Mouse (Mus musculus) CH12.LX (cell line): ENCODE data around the gene Zfp189. TPM values are rescaled to one million over a fixed set of nuclear protein-coding genes. Genes with fewer than 3 reads are reported as not detected.

Experiments used
- DNase-seq: peaks from one replicate; pipeline ENCODE4 v3.0.0-alpha.2; 2013; ENCODE audit errors: extremely low read depth
- H3K27ac ChIP-seq: 2 replicates; pipeline ENCODE4 v1.5.1; 2012; ENCODE audit warnings: low read depth, mild to moderate bottlenecking, control low read depth, moderate library complexity; ENCODE audit not compliant: insufficient read depth
- H3K27me3 ChIP-seq: replicated peaks from 2 replicates; pipeline ENCODE3; 2012; ENCODE audit warnings: inconsistent platforms
- H3K36me3 ChIP-seq, 2 experiments: replicated peaks in 1 of 2; 2 replicates each; pipeline versions ENCODE3 to v1.6.1; 2012; ENCODE audit warnings: inconsistent platforms in 1 of 2, low read length in 1 of 2, mild to moderate bottlenecking in 1 of 2, mixed read lengths in 1 of 2, moderate library complexity in 1 of 2; ENCODE audit not compliant: control insufficient read depth in 1 of 2, insufficient read depth in 1 of 2
- H3K4me1 ChIP-seq, 2 experiments: 2 replicates each; pipeline ENCODE4 v1.6.1; 2012; ENCODE audit warnings: inconsistent platforms in 1 of 2, moderate library complexity in 1 of 2; ENCODE audit not compliant: insufficient read depth in 2 of 2, control insufficient read depth in 1 of 2
- H3K4me2 ChIP-seq: 2 replicates; pipeline ENCODE4 v1.6.1; 2012; ENCODE audit warnings: low read depth, mild to moderate bottlenecking, control low read depth; ENCODE audit not compliant: poor library complexity, insufficient read depth, severe bottlenecking
- H3K4me3 ChIP-seq, 3 experiments: fragments of 150-350 bp in 1 of 3; sonication (generic) in 1 of 3; replicated peaks in 1 of 3; 2 replicates each; pipeline versions ENCODE3 to v1.5.1; 2011 to 2012; ENCODE audit warnings: low read depth in 2 of 3, low read length in 2 of 3, mild to moderate bottlenecking in 2 of 3, moderate library complexity in 2 of 3, control low read depth in 1 of 3, improper control_type of control experiment in 1 of 3, inconsistent platforms in 1 of 3, mixed read lengths in 1 of 3; ENCODE audit not compliant: poor library complexity in 1 of 3
- H3K79me2 ChIP-seq: replicated peaks from 2 replicates; pipeline ENCODE4 v1.6.1; 2012; ENCODE audit warnings: mild to moderate bottlenecking, moderate library complexity; ENCODE audit not compliant: control insufficient read depth, poor library complexity, insufficient read depth, severe bottlenecking; ENCODE audit errors: extremely low read depth
- H3K9ac ChIP-seq: 2 replicates; pipeline ENCODE4 v1.6.1; 2012; ENCODE audit warnings: low read depth, mild to moderate bottlenecking, control low read depth, moderate library complexity; ENCODE audit not compliant: insufficient read depth
- H3K9me3 ChIP-seq: replicated peaks from 2 replicates; pipeline ENCODE3; 2012; ENCODE audit warnings: low read length, inconsistent platforms, mixed read lengths
- E2F4 ChIP-seq: IDR thresholded peaks from 2 replicates; pipeline ENCODE4 v1.6.1; 2011; ENCODE audit warnings: low read depth, low read length, improper control_type of control experiment; ENCODE audit not compliant: insufficient replicate concordance
- GABPA ChIP-seq: IDR thresholded peaks from 2 replicates; pipeline ENCODE4 v1.6.1; 2012; ENCODE audit warnings: low read depth, low read length, improper control_type of control experiment, inconsistent platforms; ENCODE audit not compliant: insufficient replicate concordance
- HCFC1 ChIP-seq: IDR thresholded peaks from 2 replicates; pipeline ENCODE4 v1.6.1; 2012; ENCODE audit warnings: low read depth, mild to moderate bottlenecking, inconsistent platforms, low read length, improper control_type of control experiment
- IRF4 ChIP-seq: IDR thresholded peaks from 2 replicates; pipeline ENCODE4 v1.6.1; 2014; ENCODE audit warnings: low read depth, mild to moderate bottlenecking, inconsistent platforms, low read length, improper control_type of control experiment
- JUN ChIP-seq: IDR thresholded peaks from 2 replicates; pipeline ENCODE4 v1.6.1; 2011; ENCODE audit warnings: low read depth, mild to moderate bottlenecking, low read length, improper control_type of control experiment, moderate library complexity; ENCODE audit not compliant: insufficient read depth
- KAT2A ChIP-seq: IDR thresholded peaks from 2 replicates; pipeline ENCODE4 v1.6.1; 2012; ENCODE audit warnings: low read length, improper control_type of control experiment, inconsistent platforms; ENCODE audit not compliant: insufficient replicate concordance
- MAFK ChIP-seq: IDR thresholded peaks from 2 replicates; pipeline ENCODE4 v1.6.1; 2011; ENCODE audit warnings: low read length, improper control_type of control experiment; ENCODE audit not compliant: insufficient replicate concordance
- MAX ChIP-seq: IDR thresholded peaks from 2 replicates; pipeline ENCODE4 v1.6.1; 2011; ENCODE audit warnings: low read length, improper control_type of control experiment
- MYC ChIP-seq: IDR thresholded peaks from 2 replicates; pipeline ENCODE4 v1.6.1; 2011; ENCODE audit warnings: low read depth, mild to moderate bottlenecking, improper control_type of control experiment, low read length
- NRF1 ChIP-seq: IDR thresholded peaks from 2 replicates; pipeline ENCODE4 v1.6.1; 2014; ENCODE audit warnings: low read depth, mild to moderate bottlenecking, inconsistent platforms, low read length, improper control_type of control experiment, moderate library complexity
- PAX5 ChIP-seq: IDR thresholded peaks from 2 replicates; pipeline ENCODE4 v1.6.1; 2012; ENCODE audit warnings: low read length, inconsistent platforms, mixed read lengths
- POLR2AphosphoS2 ChIP-seq: IDR thresholded peaks from 2 replicates; pipeline ENCODE4 v1.6.1; 2011; ENCODE audit warnings: low read depth, low read length, improper control_type of control experiment
- RCOR1 ChIP-seq: conservative IDR thresholded peaks from 2 replicates; pipeline ENCODE4 v1.6.1; 2012; ENCODE audit warnings: low read depth, mild to moderate bottlenecking, inconsistent platforms, low read length, improper control_type of control experiment
- TBP ChIP-seq: conservative IDR thresholded peaks from 2 replicates; pipeline ENCODE4 v1.6.1; 2011; ENCODE audit warnings: low read depth, low read length, improper control_type of control experiment
- UBTF ChIP-seq: IDR thresholded peaks from 2 replicates; pipeline ENCODE4 v1.6.1; 2012; ENCODE audit warnings: low read depth, mild to moderate bottlenecking, inconsistent platforms, low read length, improper control_type of control experiment, moderate library complexity
- USF1 ChIP-seq: IDR thresholded peaks from 2 replicates; pipeline ENCODE4 v1.6.1; 2014; ENCODE audit warnings: low read depth, mild to moderate bottlenecking, inconsistent platforms, low read length, improper control_type of control experiment
- USF2 ChIP-seq: conservative IDR thresholded peaks from 2 replicates; pipeline ENCODE4 v1.6.1; 2011; ENCODE audit warnings: low read depth, low read length, improper control_type of control experiment
- ZC3H11A ChIP-seq: IDR thresholded peaks from 2 replicates; pipeline ENCODE4 v1.6.1; 2012; ENCODE audit warnings: low read depth, mild to moderate bottlenecking, inconsistent platforms, low read length, improper control_type of control experiment
- ZKSCAN1 ChIP-seq: IDR thresholded peaks from 2 replicates; pipeline ENCODE4 v1.6.1; 2012; ENCODE audit warnings: low read depth, inconsistent platforms, low read length, improper control_type of control experiment, borderline replicate concordance
- ZNF384 ChIP-seq: IDR thresholded peaks from 2 replicates; pipeline ENCODE4 v1.6.1; 2012; ENCODE audit warnings: low read depth, low read length, improper control_type of control experiment, inconsistent platforms
- dilution Hi-C: fragments of 300-500 bp; cut with MboI; formaldehyde crosslinking; loops from 2 replicates; pipeline ENCODE4 v1.14.3; 2020; ENCODE audit warnings: low sequenced_read_pairs; ENCODE audit not compliant: extremely low pct_unique_long_range_greater_than_20kb, extremely low pct_ligation_motif_present
- in situ Hi-C: fragments of 300-500 bp; cut with MboI; formaldehyde crosslinking; loops from 3 replicates; pipeline ENCODE4 v1.14.3; 2019; ENCODE audit warnings: low sequenced_read_pairs, low pct_ligation_motif_present, low pct_unique_long_range_greater_than_20kb, mixed read lengths
- polyA plus RNA-seq: library from polyadenylated mRNA; unstranded; fragments of >175 nt; gene quantifications from 2 replicates; pipeline ENCODE4 v1.2.1, GENCODE M21; 2012; ENCODE audit warnings: low read depth; ENCODE audit not compliant: insufficient read length
- total RNA-seq, 2 experiments: library from RNA; depleted of rRNA; stranded (reverse); fragments of 300-350 nt in 1 of 2; fragments of >200 nt in 1 of 2; gene quantifications; 2 replicates each; pipeline ENCODE4 v1.2.3; 2012 to 2014

Gene Zfp189
- total and polyA plus RNA-seq, 3 experiments = 1.6 to 5.1 (median 4.3) TPM

DNA sequence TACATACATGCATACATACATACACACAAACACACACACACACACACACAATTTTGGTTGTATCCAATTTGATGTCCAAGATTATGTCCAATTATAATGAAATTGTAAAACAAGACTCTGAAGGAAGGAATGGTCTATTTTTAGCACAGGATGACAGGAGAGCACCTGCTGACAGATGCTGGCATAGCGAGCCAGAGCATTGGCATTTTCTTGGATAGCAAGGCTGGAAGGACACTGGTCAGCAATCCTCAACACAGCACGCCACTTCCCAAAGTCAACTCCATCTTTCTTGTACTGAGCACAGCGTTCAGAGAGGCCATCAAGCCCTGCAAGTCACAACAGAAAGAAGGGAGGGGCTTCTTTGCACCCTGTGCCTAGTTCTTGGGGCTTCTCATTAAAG is 20.0 kb downstream of the Zfp189 start:
- no peak for TF ChIP-seq ZKSCAN1
- TF ChIP-seq POLR2AphosphoS2 = no peak
- no peak for TF ChIP-seq USF2
- no peak for TF ChIP-seq PAX5
- no peak for TF ChIP-seq MYC
- no peak for TF ChIP-seq TBP
- TF ChIP-seq ZNF384 = no peak
- TF ChIP-seq JUN = no peak
- TF ChIP-seq MAFK = no peak
- no peaks in the 10 kb centered on the region for H3K36me3 ChIP-seq
- in situ Hi-C loops (no loop called here), dilution Hi-C loops (no loop called here)
- H3K9me3 ChIP-seq = no peaks in the 10 kb centered on the region
- no peak for DNase-seq
- no peaks in the 10 kb centered on the region for H3K27me3 ChIP-seq
- H3K4me1 ChIP-seq = no peaks in the 10 kb centered on the region
- no peak overlapping the region for H3K4me2 ChIP-seq
- H3K79me2 ChIP-seq = no peaks in the 10 kb centered on the region
- no peak overlapping the region for H3K9ac ChIP-seq
- no peak overlapping the region for H3K27ac ChIP-seq
- H3K4me3 ChIP-seq = no peak overlapping the region

- no peak for DNase-seq
- Histone ChIP-seq H3K79me2 (no peaks in the 10 kb centered on the region), H3K9me3 (no peaks in the 10 kb centered on the region), H3K4me2 (no peak overlapping the region), H3K4me1 (no peaks in the 10 kb centered on the region), H3K27ac (no peak overlapping the region), H3K27me3 (no peaks in the 10 kb centered on the region), H3K36me3 (no peaks in the 10 kb centered on the region), H3K9ac (no peak overlapping the region), H3K4me3 (no peak overlapping the region)
- dilution Hi-C loops (no loop called here), in situ Hi-C loops (no loop called here)
- TF ChIP-seq ZKSCAN1 (no peak), ZNF384 (no peak), TBP (no peak), HCFC1 (no peak), ZC3H11A (no peak), GABPA (no peak), USF1 (no peak), MAX (no peak), NRF1 (no peak), UBTF (no peak), RCOR1 (no peak), E2F4 (no peak), IRF4 (no peak), KAT2A (no peak)
These were observed 25.1 kb downstream of the Zfp189 start for GRCm38 (mm10) chr4:49546026-49546425.
